Mouse (Mus musculus) kidney, postnatal 0 days (tissue): ENCODE measurements around the gene Plvap. TPM values are rescaled to one million over a fixed set of nuclear protein-coding genes. Genes with fewer than 3 reads are reported as not detected.

ENCODE experiments used
- ATAC-seq: fragments of 200-750 bp; cut with Nextera tagmentation; replicated peaks from 2 replicates; pipeline ENCODE4 v1.8.0; 2017; ENCODE audit warnings: low read depth, moderate number of reproducible peaks, moderate TSS enrichment, moderate library complexity; ENCODE audit not compliant: low FRiP score
- DNase-seq: peaks from one replicate; pipeline ENCODE4 v3.0.0-alpha.2; 2016; ENCODE audit warnings: low spot score
- H3K27ac ChIP-seq: fragments of 300-500 bp; sonication (generic); 2 replicates; pipeline ENCODE4 v1.5.1; 2014; ENCODE audit warnings: mild to moderate bottlenecking
- H3K27me3 ChIP-seq: fragments of 300-500 bp; sonication (generic); 2 replicates; pipeline ENCODE4 v1.6.1; 2014; ENCODE audit warnings: low read length, mixed read lengths; ENCODE audit not compliant: insufficient read depth
- H3K36me3 ChIP-seq: fragments of 300-500 bp; sonication (generic); 2 replicates; pipeline ENCODE4 v1.6.1; 2014; ENCODE audit warnings: low read length, mixed read lengths; ENCODE audit not compliant: insufficient read depth
- H3K4me1 ChIP-seq: fragments of 300-500 bp; sonication (generic); replicated peaks from 2 replicates; pipeline ENCODE4 v1.6.1; 2014; ENCODE audit warnings: antibody characterized with exemption, low read length, mixed read lengths; ENCODE audit not compliant: insufficient read depth
- H3K4me2 ChIP-seq: fragments of 300-500 bp; sonication (generic); 2 replicates; pipeline ENCODE4 v1.6.1; 2014; ENCODE audit warnings: mild to moderate bottlenecking, low read length, moderate library complexity, mixed read lengths
- H3K4me3 ChIP-seq: fragments of 300-500 bp; sonication (generic); replicated peaks from 2 replicates; pipeline ENCODE4 v1.5.1; 2014; ENCODE audit warnings: low read depth, low read length
- H3K9ac ChIP-seq: fragments of 300-500 bp; sonication (generic); 2 replicates; pipeline ENCODE4 v1.6.1; 2014; ENCODE audit warnings: low read depth, low read length
- H3K9me3 ChIP-seq: fragments of 300-500 bp; sonication (generic); replicated peaks from 2 replicates; pipeline ENCODE4 v1.6.1; 2016; ENCODE audit warnings: low read length, inconsistent platforms, mixed read lengths
- CTCF ChIP-seq: IDR thresholded peaks from 2 replicates; pipeline ENCODE4 v1.5.1; 2016; ENCODE audit warnings: antibody characterized with exemption, low read depth, mild to moderate bottlenecking, moderate library complexity
- WGBS: fragments of 180-500 bp; shearing (Covaris S2); extraction: QIAGEN DNeasy Blood & Tissue Kit; methylation state at CpG from one replicate; pipeline ENCODE4 v1.1.7; 2014; 5-methylcytosine and 5-hydroxymethylcytosine counted together
- polyA plus RNA-seq: library from polyadenylated mRNA; unstranded; fragments of >200 nt; fragmentation: Nextera tagmentation; extraction: Ambion mirVana; gene quantifications from 2 replicates; pipeline ENCODE4 v1.2.1, GENCODE M21; 2015

Plvap gene
- polyA plus RNA-seq, 1 experiment from 2014 or later, result 208 TPM

DNA sequence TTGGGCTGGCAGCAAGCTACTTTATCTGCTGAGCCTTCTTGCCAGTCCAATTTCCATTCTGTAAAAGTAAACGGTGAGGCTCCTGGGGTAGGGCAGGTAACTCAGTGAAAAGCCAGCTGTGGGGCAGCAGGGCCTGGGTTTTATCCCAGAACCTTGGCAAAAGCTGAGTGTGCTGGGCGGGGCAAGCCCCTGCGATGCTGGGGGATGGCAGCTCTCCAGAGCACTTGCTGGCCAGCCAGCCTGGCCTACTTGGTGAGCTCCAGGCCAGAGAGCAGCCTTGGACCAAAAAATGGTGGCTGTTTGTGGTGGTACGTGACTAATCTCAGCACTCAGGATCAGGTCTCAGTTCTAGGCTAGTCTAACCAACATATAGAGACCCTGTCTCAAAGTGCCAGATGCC is 5.6 kb downstream of the Plvap start:
- 85% methylated on average over 4 of the region's 4 CpGs for WGBS
- H3K4me2 ChIP-seq, result no peak overlapping the region
- H3K36me3 ChIP-seq, result no peaks in the 10 kb centered on the region
- no peak overlapping the region for H3K27ac ChIP-seq
- H3K27me3 ChIP-seq, result peaks cover 17% of the 10 kb centered on the region; the same call in 1 of the 2 replicates
- no peak for ATAC-seq
- H3K4me1 ChIP-seq, result 0 out of 2 replicates have a peak, but pooled peaks cover 6% of the 10 kb centered on the region
- H3K4me3 ChIP-seq, result no peak overlapping the region
- DNase-seq, result no peak
- no peak overlapping the region for H3K9ac ChIP-seq
- TF ChIP-seq CTCF, result no peak
- H3K9me3 ChIP-seq, result no peaks in the 10 kb centered on the region

DNA sequence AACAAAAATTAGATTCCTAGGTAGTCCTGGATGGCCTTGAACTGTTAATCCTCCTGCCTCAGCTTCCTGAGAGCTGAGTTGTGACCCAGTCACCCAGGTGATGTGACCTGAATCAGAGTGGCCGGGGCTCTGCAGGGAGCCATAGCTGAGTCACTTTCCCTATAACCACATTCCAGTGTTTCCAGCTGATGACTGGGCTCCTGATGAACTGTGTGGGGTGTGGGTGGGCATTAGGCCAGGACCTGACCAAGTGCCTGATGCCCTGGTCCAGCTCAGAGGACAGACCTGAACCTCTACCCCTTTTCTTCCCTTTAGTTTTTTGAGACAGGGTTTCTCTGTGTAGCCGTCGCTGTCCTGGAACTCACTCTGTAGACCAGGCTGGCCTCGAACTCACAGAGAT is 6.2 kb downstream of the Plvap start:
- 0 out of 2 replicates have a peak, but pooled peaks cover 6% of the 10 kb centered on the region for H3K4me1 ChIP-seq
- H3K27me3 ChIP-seq, result peaks cover 17% of the 10 kb centered on the region; the same call in 1 of the 2 replicates
- ATAC-seq, result no peak
- no peak for DNase-seq
- no peak overlapping the region for H3K4me2 ChIP-seq
- no peaks in the 10 kb centered on the region for H3K9me3 ChIP-seq
- WGBS, result 90% methylated on average over 4 of the region's 4 CpGs
- H3K36me3 ChIP-seq, result no peaks in the 10 kb centered on the region
- TF ChIP-seq CTCF, result no peak
- H3K9ac ChIP-seq, result no peak overlapping the region
- no peak overlapping the region for H3K27ac ChIP-seq
- H3K4me3 ChIP-seq, result no peak overlapping the region

DNA sequence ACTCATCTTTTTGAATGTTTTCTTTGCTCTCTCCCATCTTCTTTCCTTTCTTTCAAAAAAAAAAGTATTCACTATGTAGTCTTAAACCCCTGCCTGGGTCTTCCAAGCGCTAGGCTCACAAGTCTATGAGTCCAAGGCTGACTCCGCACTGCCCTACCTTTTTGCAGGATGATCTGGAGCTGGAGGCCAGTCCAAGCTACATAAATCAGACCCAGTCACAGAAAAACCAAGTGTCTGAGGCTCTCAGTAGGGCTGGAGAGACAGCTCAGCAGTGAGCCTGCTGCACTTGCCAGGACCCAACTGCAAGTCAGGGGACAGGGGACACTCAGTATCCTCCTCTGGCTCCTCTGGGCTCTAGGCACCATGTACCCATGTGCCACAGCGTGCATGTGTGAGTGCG is 7.2 kb downstream of the Plvap start:
- 78% methylated on average over 4 of the region's 4 CpGs for WGBS
- no peaks in the 10 kb centered on the region for H3K36me3 ChIP-seq
- H3K27me3 ChIP-seq, result peaks cover 17% of the 10 kb centered on the region; the same call in 1 of the 2 replicates
- H3K4me2 ChIP-seq, result no peak overlapping the region
- ATAC-seq (no peak), DNase-seq (no peak)
- no peaks in the 10 kb centered on the region for H3K9me3 ChIP-seq
- no peak overlapping the region for H3K27ac ChIP-seq
- H3K4me1 ChIP-seq, result 0 out of 2 replicates have a peak, but pooled peaks cover 6% of the 10 kb centered on the region
- H3K9ac ChIP-seq, result no peak overlapping the region
- no peak overlapping the region for H3K4me3 ChIP-seq
- TF ChIP-seq CTCF, result no peak

DNA sequence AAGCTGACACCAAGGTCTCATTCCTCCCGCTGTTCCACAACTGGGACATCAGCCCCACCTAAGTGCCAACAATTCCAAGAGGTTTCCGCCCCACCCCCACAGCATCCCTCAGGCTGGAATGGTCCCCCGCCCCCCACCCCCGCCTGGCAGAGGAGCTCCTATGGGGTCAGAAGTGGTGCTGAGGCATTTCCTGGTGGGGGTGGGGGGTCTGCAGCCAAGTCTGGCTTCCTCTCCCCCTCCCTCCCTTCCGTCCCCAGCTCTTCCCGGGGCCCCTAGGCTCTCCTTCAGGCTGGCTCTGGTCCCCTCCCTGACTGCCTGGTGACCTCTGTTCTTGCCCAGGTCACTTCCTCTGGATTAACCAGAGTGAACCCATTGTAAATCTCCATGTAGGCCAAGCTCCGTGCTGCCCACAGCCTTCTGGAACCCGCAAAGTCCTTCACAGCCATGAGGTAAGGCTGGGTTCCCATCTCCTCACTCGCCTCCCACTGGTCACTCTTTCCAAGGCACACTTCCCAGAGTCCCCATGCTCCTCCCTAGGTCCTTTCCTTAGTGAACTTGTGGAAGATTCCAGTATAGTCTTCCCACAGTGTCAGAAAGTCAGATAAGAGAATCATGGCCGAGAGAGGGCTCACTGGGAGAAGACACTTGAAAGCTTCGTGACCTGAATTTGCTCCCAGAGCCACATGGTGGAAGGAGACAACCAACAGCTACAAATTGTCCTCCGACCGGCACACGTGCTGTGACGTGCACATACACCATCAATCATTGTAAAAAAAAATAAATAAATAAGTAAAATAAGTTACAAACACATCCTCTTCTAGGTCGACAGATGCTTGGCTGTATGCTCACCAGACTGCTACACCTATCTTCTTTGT is 12.5 kb downstream of the Plvap start:
- Histone ChIP-seq H3K27ac (peak overlapping the region; percentile 90), H3K4me1 (peaks cover 28% of the 10 kb centered on the region), H3K27me3 (no peaks in the 10 kb centered on the region), H3K4me2 (peak overlapping the region; percentile 18; the same call in 1 of the 2 replicates), H3K9me3 (no peaks in the 10 kb centered on the region), H3K36me3 (peaks cover under 1% of the 10 kb centered on the region; the same call in 1 of the 2 replicates), H3K9ac (no peak overlapping the region), H3K4me3 (no peak overlapping the region)
- ATAC-seq (peak; percentile 20; the same call in 1 of the 2 replicates), DNase-seq (peak; percentile 68)
- 27% methylated on average over 14 of the region's 16 CpGs for WGBS
- TF ChIP-seq CTCF, result no peak

DNA sequence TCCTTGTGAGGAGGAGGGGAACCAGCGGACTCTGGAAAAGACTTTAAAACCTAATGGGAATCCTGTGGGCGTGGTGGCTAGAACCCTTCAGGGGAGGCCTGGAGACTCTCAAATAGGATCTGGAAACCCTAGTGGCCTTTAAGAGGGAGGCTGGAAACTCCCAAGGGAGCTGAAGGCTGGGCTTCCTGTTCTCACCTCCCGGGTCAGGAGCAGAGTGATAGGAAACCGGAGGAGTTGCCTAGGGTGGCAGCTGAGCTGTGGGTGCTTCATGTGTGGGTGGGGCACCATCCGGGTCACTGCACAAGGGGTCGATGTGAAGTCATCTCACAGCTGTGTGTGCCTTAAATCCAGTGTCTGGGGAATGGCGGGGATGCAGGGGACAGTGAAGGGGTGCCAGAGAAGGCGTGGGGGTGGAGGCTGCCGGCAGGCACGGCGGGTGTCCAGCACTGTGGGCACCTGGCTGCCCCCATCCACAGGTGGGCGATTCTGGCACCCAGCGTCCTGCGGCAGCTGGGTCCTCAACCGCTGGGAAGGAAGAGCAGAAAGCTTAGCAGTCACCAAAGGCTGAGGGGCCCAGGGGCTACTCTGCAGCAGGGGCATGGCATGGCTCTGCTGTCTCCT is 13.6 kb downstream of the Plvap start:
- Histone ChIP-seq H3K27ac (peak overlapping the region; percentile 90), H3K4me1 (peaks cover 28% of the 10 kb centered on the region), H3K27me3 (no peaks in the 10 kb centered on the region), H3K9ac (no peak overlapping the region), H3K4me3 (no peak overlapping the region), H3K4me2 (peak overlapping the region; percentile 18; the same call in 1 of the 2 replicates), H3K36me3 (peaks cover 5% of the 10 kb centered on the region), H3K9me3 (no peaks in the 10 kb centered on the region)
- no peak; the same call in 1 of the 2 replicates for TF ChIP-seq CTCF
- 3% methylated on average over 15 of the region's 15 CpGs for WGBS
- ATAC-seq (peak; percentile 38), DNase-seq (peak; percentile 78)

DNA sequence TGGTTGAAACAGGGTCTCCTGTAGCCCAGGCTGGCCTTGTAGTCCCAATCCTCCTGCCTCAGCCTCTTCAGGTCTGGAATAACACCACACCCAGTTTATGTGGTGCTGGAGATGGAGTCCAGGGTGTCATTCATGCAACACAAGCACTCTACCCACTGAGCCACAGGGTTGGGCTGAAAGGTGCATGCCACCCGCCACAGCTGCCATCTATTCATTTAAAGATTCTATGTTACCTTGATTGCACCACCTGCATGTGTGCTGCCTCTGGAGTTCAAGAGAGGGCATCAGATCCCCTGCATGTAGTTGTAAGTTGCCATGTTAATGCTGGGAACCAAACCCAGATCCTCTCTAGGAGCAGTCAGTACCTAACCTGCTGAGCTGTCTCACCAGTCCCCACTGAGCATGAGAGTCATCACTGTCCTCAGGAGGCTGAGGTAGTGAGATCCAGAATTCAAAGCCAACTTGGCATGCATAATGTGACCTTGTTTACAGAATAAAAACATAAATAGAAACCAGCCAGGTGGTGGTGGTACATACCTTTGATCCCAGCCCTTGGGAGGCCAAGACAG is 14.4 kb downstream of the Plvap start:
- ATAC-seq (no peak), DNase-seq (no peak)
- peaks cover 11% of the 10 kb centered on the region for H3K36me3 ChIP-seq
- no peak overlapping the region for H3K4me2 ChIP-seq
- no peaks in the 10 kb centered on the region for H3K27me3 ChIP-seq
- peak overlapping the region; percentile 80 for H3K27ac ChIP-seq
- no peak overlapping the region for H3K9ac ChIP-seq
- H3K4me1 ChIP-seq, result peaks cover 28% of the 10 kb centered on the region
- no peak for TF ChIP-seq CTCF
- 88% methylated on average over 1 of the region's 1 CpGs for WGBS
- H3K9me3 ChIP-seq, result no peaks in the 10 kb centered on the region
- no peak overlapping the region for H3K4me3 ChIP-seq
